Mouse (Mus musculus) neural tube, embryonic 11.5 days (tissue): ENCODE measurements at regions not wholly inside any gene's neighbourhood (a gene's known extent, or its start where the extent isn't known, plus 50 kb on each side); places are given as distances from the start of the nearest gene placed in this dataset.

Source experiments
- ATAC-seq: fragments of 200-750 bp; cut with Nextera tagmentation; 2 replicates; pipeline ENCODE4 v1.8.0; 2017; ENCODE audit warnings: moderate number of reproducible peaks, mild to moderate bottlenecking, moderate TSS enrichment, moderate library complexity; ENCODE audit not compliant: insufficient read depth, low FRiP score, low TSS enrichment
- DNase-seq: peaks from one replicate; pipeline ENCODE4 v3.0.0-alpha.2; 2015; ENCODE audit warnings: low spot score
- H3K27ac ChIP-seq: fragments of 300-500 bp; sonication (generic); 2 replicates; pipeline ENCODE4 v1.5.1; 2014; ENCODE audit warnings: low read depth, mild to moderate bottlenecking, low read length
- H3K27me3 ChIP-seq: fragments of 300-500 bp; sonication (generic); 2 replicates; pipeline ENCODE4 v1.6.1; 2014; ENCODE audit warnings: mild to moderate bottlenecking, low read length, mixed read lengths; ENCODE audit not compliant: control insufficient read depth, insufficient read depth
- H3K36me3 ChIP-seq: fragments of 300-500 bp; sonication (generic); 2 replicates; pipeline ENCODE4 v1.6.1; 2014; ENCODE audit warnings: mild to moderate bottlenecking, low read length, moderate library complexity, mixed read lengths; ENCODE audit not compliant: control insufficient read depth, insufficient read depth
- H3K4me1 ChIP-seq: fragments of 300-500 bp; sonication (generic); 2 replicates; pipeline ENCODE4 v1.6.1; 2014; ENCODE audit warnings: low read length, mixed read lengths; ENCODE audit not compliant: control insufficient read depth, insufficient read depth
- H3K4me2 ChIP-seq: fragments of 300-500 bp; sonication (generic); 2 replicates; pipeline ENCODE4 v1.6.1; 2014; ENCODE audit warnings: low read depth, mild to moderate bottlenecking, moderate library complexity
- H3K4me3 ChIP-seq: fragments of 300-500 bp; sonication (generic); 2 replicates; pipeline ENCODE4 v1.5.1; 2014; ENCODE audit warnings: low read depth, low read length
- H3K9ac ChIP-seq: fragments of 300-500 bp; sonication (generic); 2 replicates; pipeline ENCODE4 v1.6.1; 2014; ENCODE audit warnings: mild to moderate bottlenecking, low read length
- H3K9me3 ChIP-seq: fragments of 300-500 bp; sonication (generic); 2 replicates; pipeline ENCODE4 v1.6.1; 2016; ENCODE audit warnings: low read length; ENCODE audit not compliant: control insufficient read depth
- WGBS: fragments of 180-500 bp; shearing (Covaris S2); extraction: QIAGEN DNeasy Blood & Tissue Kit; methylation state at CpG from one replicate; pipeline ENCODE4 v1.1.7; 2014; 5-methylcytosine and 5-hydroxymethylcytosine counted together

- Histone ChIP-seq H3K4me3 (no peak overlapping the region), H3K9ac (no peak overlapping the region), H3K27ac (no peak overlapping the region), H3K4me1 (no peaks in the 10 kb centered on the region), H3K4me2 (no peak overlapping the region), H3K27me3 (no peaks in the 10 kb centered on the region), H3K9me3 (no peaks in the 10 kb centered on the region), H3K36me3 (no peaks in the 10 kb centered on the region)
- ATAC-seq (no peak), DNase-seq (no peak)
These were observed 128.3 kb upstream of the Tle1 start for GRCm38 (mm10) chr4:72329026-72329390.

- H3K9ac ChIP-seq: no peak overlapping the region
- no peak overlapping the region for H3K27ac ChIP-seq
- H3K4me2 ChIP-seq: no peak overlapping the region
- no peaks in the 10 kb centered on the region for H3K9me3 ChIP-seq
- no peak for DNase-seq
- no peaks in the 10 kb centered on the region for H3K27me3 ChIP-seq
- 92% methylated on average over 2 of the region's 2 CpGs for WGBS
- no peaks in the 10 kb centered on the region for H3K4me1 ChIP-seq
- no peaks in the 10 kb centered on the region for H3K36me3 ChIP-seq
- ATAC-seq: no peak
- H3K4me3 ChIP-seq: no peak overlapping the region
These were observed 127.7 kb upstream of the Tle1 start for GRCm38 (mm10) chr4:72328282-72329025.

- DNase-seq: no peak
These were observed 124.2 kb upstream of the Tle1 start for GRCm38 (mm10) chr4:72324913-72325312.

GRCm38 (mm10) chr4:72285112-72285675, 84.5 kb upstream of the Tle1 start:
- ATAC-seq: no peak

More at GRCm38 (mm10) chr4:72324913-72325312, 124.2 kb upstream of the Tle1 start:
- Histone ChIP-seq H3K9ac (no peak overlapping the region), H3K4me1 (no peaks in the 10 kb centered on the region), H3K27me3 (no peaks in the 10 kb centered on the region), H3K27ac (no peak overlapping the region), H3K4me2 (no peak overlapping the region), H3K36me3 (no peaks in the 10 kb centered on the region), H3K4me3 (no peak overlapping the region), H3K9me3 (no peaks in the 10 kb centered on the region)
- no peak for ATAC-seq

GRCm38 (mm10) chr4:72250531-72250930, 49.8 kb upstream of the Tle1 start:
- no peaks in the 10 kb centered on the region for H3K27me3 ChIP-seq
- no peak overlapping the region for H3K4me2 ChIP-seq
- H3K9ac ChIP-seq: no peak overlapping the region
- no peak overlapping the region for H3K27ac ChIP-seq
- no peak overlapping the region for H3K4me3 ChIP-seq
- DNase-seq (no peak), ATAC-seq (no peak)
- no peaks in the 10 kb centered on the region for H3K4me1 ChIP-seq
- 92% methylated on average over 1 of the region's 1 CpGs for WGBS
- no peaks in the 10 kb centered on the region for H3K9me3 ChIP-seq
- no peaks in the 10 kb centered on the region for H3K36me3 ChIP-seq

More at GRCm38 (mm10) chr4:72285112-72285675, 84.5 kb upstream of the Tle1 start:
- Histone ChIP-seq H3K27ac (no peak overlapping the region), H3K9ac (no peak overlapping the region), H3K4me2 (no peak overlapping the region), H3K27me3 (no peaks in the 10 kb centered on the region), H3K9me3 (no peaks in the 10 kb centered on the region), H3K4me1 (no peaks in the 10 kb centered on the region), H3K36me3 (no peaks in the 10 kb centered on the region), H3K4me3 (no peak overlapping the region)
- 50% methylated on average over 1 of the region's 1 CpGs for WGBS
- no peak for DNase-seq
